Mouse (Mus musculus): Measurements from ENCODE around the gene Ceacam14.

The Ceacam14 gene

GRCm38 (mm10) chr7:17812333-17812732, at the start of gene Ceacam14:
Gene Ceacam14 (plus strand): TSS chr7:17812633.
- ATAC-seq (ENCODE audit: low TSS enrichment): no peak
